Mouse (Mus musculus): ENCODE results near the gene Lhfpl5. TPM values are rescaled to one million over a fixed set of nuclear protein-coding genes. Genes with fewer than 3 reads are reported as not detected.

Gene Lhfpl5
- total and polyA plus RNA-seq, 3 experiments, result 0.20 TPM; not detected in 2

- intact Hi-C loops (cut with DNase I), result no loop called here
- Histone ChIP-seq H3K4me1 (ENCODE audit: control insufficient read depth, insufficient read depth, low read length) (peaks cover 2% of the 10 kb centered on the region; the same call in 1 of the 2 replicates), H3K27me3 (ENCODE audit: control insufficient read depth, insufficient read depth, low read length) (no peaks in the 10 kb centered on the region), H3K36me3 (ENCODE audit: control insufficient read depth, insufficient read depth, low read length) (no peaks in the 10 kb centered on the region; the same call in 1 of the 2 replicates), H3K9ac (ENCODE audit: low read depth, low read length) (no peak overlapping the region), H3K27ac (no peak overlapping the region), H3K4me3 (no peak overlapping the region), H3K79me2 (replicated peaks; ENCODE audit: control insufficient read depth, insufficient read depth, low read length) (peaks cover 6% of the 10 kb centered on the region)
- 68% methylated on average over 6 of the region's 6 CpGs for WGBS
- DNase-seq, result no peak
- TF ChIP-seq CTCF (IDR thresholded peaks at IDR 0.05) (no peak), EP300 (IDR thresholded peaks at IDR 0.05; ENCODE audit: insufficient read depth, low read depth, low read length) (no peak), POLR2A (IDR thresholded peaks at IDR 0.05; ENCODE audit: insufficient read depth, low read depth, low read length) (no peak)
These were observed 37.7 kb downstream of the Lhfpl5 start for GRCm38 (mm10) chr17:28613096-28613495.

- peaks cover 2% of the 10 kb centered on the region; the same call in 1 of the 2 replicates for H3K4me1 ChIP-seq (ENCODE audit: control insufficient read depth, insufficient read depth, low read length)
- H3K4me3 ChIP-seq, result no peak overlapping the region
- no peak for DNase-seq
- no peak overlapping the region for H3K9ac ChIP-seq (ENCODE audit: low read depth, low read length)
- WGBS, result 96% methylated on average over 4 of the region's 4 CpGs
- no peaks in the 10 kb centered on the region; the same call in 1 of the 2 replicates for H3K36me3 ChIP-seq (ENCODE audit: control insufficient read depth, insufficient read depth, low read length)
- intact Hi-C loops (cut with DNase I), result no loop called here
- peaks cover 5% of the 10 kb centered on the region for H3K79me2 ChIP-seq (replicated peaks; ENCODE audit: control insufficient read depth, insufficient read depth, low read length)
- no peak overlapping the region for H3K27ac ChIP-seq
- no peaks in the 10 kb centered on the region for H3K27me3 ChIP-seq (ENCODE audit: control insufficient read depth, insufficient read depth, low read length)
- TF ChIP-seq CTCF (IDR thresholded peaks at IDR 0.05) (no peak), POLR2A (IDR thresholded peaks at IDR 0.05; ENCODE audit: insufficient read depth, low read depth, low read length) (no peak), EP300 (IDR thresholded peaks at IDR 0.05; ENCODE audit: insufficient read depth, low read depth, low read length) (no peak)
These were observed 39.9 kb downstream of the Lhfpl5 start for GRCm38 (mm10) chr17:28615332-28615731.

DNA sequence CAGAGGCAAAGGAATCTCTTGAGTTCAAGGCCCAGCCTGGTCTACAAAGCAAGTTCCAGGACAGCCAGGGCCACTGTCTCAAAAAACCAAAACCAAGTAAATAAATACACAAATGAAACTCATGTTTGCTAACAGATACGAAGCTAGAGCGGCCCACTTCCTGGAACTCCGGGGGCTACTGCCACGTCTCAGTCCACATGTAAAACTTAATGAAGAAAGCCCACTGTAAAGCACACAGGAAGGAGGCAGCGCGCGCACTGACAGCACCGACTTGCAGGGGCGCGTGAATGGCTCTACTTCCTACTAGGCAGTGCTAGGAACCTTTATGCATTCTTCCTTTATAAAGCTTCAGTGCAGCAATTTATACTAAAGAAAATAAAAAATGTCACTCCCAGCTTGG is 42.2 kb downstream of the Lhfpl5 start:
- no peak for DNase-seq
- Histone ChIP-seq H3K9ac (ENCODE audit: low read depth, low read length) (no peak overlapping the region), H3K79me2 (replicated peaks; ENCODE audit: control insufficient read depth, insufficient read depth, low read length) (peaks cover 4% of the 10 kb centered on the region), H3K27me3 (ENCODE audit: control insufficient read depth, insufficient read depth, low read length) (no peaks in the 10 kb centered on the region), H3K4me1 (ENCODE audit: control insufficient read depth, insufficient read depth, low read length) (peaks cover 2% of the 10 kb centered on the region; the same call in 1 of the 2 replicates), H3K27ac (no peak overlapping the region), H3K4me3 (no peak overlapping the region), H3K36me3 (ENCODE audit: control insufficient read depth, insufficient read depth, low read length) (no peaks in the 10 kb centered on the region)
- intact Hi-C loops (cut with DNase I), result no loop called here
- TF ChIP-seq EP300 (IDR thresholded peaks at IDR 0.05; ENCODE audit: insufficient read depth, low read depth, low read length), result no peak
- no peak for TF ChIP-seq POLR2A (IDR thresholded peaks at IDR 0.05; ENCODE audit: insufficient read depth, low read depth, low read length)
- no peak for TF ChIP-seq CTCF (IDR thresholded peaks at IDR 0.05)
- WGBS, result 68% methylated on average over 10 of the region's 10 CpGs

- H3K9ac ChIP-seq (ENCODE audit: low read depth, low read length), result no peak overlapping the region
- H3K27me3 ChIP-seq (ENCODE audit: control insufficient read depth, insufficient read depth, low read length), result no peaks in the 10 kb centered on the region
- 86% methylated on average over 7 of the region's 7 CpGs for WGBS
- intact Hi-C loops (cut with DNase I), result no loop called here
- no peaks in the 10 kb centered on the region for H3K36me3 ChIP-seq (ENCODE audit: control insufficient read depth, insufficient read depth, low read length)
- H3K4me1 ChIP-seq (ENCODE audit: control insufficient read depth, insufficient read depth, low read length), result no peaks in the 10 kb centered on the region
- H3K79me2 ChIP-seq (replicated peaks; ENCODE audit: control insufficient read depth, insufficient read depth, low read length), result peaks cover 4% of the 10 kb centered on the region
- DNase-seq, result no peak
- no peak overlapping the region for H3K27ac ChIP-seq
- TF ChIP-seq EP300 (IDR thresholded peaks at IDR 0.05; ENCODE audit: insufficient read depth, low read depth, low read length) (no peak), CTCF (IDR thresholded peaks at IDR 0.05) (no peak), POLR2A (IDR thresholded peaks at IDR 0.05; ENCODE audit: insufficient read depth, low read depth, low read length) (no peak)
- no peak overlapping the region for H3K4me3 ChIP-seq
These were observed 42.7 kb downstream of the Lhfpl5 start for GRCm38 (mm10) chr17:28618124-28618523.

DNA sequence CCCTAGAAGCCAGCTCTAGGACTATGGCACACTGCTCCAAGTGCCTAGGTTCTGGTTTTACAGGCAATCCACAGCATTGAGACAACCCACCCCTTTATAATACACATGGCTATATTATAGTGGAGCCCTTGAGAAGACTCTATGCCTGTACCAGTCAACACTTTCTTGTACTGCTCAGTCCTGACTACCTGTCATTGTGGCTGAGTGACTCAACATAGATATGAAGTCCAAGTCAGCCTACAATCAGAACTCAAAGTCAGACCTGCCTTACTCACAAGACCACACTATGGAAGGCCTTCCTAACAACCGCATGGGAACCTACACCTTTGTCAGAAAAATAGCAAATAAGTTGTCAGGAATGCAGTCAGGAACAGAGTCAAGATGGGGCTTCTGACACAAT is 43.3 kb downstream of the Lhfpl5 start:
- no peaks in the 10 kb centered on the region for H3K4me1 ChIP-seq (ENCODE audit: control insufficient read depth, insufficient read depth, low read length)
- no peak overlapping the region for H3K9ac ChIP-seq (ENCODE audit: low read depth, low read length)
- DNase-seq, result no peak
- no peaks in the 10 kb centered on the region for H3K36me3 ChIP-seq (ENCODE audit: control insufficient read depth, insufficient read depth, low read length)
- no peak overlapping the region for H3K27ac ChIP-seq
- TF ChIP-seq POLR2A (IDR thresholded peaks at IDR 0.05; ENCODE audit: insufficient read depth, low read depth, low read length) (no peak), CTCF (IDR thresholded peaks at IDR 0.05) (no peak), EP300 (IDR thresholded peaks at IDR 0.05; ENCODE audit: insufficient read depth, low read depth, low read length) (no peak)
- WGBS, result 97% methylated on average over 1 of the region's 1 CpGs
- H3K27me3 ChIP-seq (ENCODE audit: control insufficient read depth, insufficient read depth, low read length), result no peaks in the 10 kb centered on the region
- peaks cover 4% of the 10 kb centered on the region for H3K79me2 ChIP-seq (replicated peaks; ENCODE audit: control insufficient read depth, insufficient read depth, low read length)
- no peak overlapping the region for H3K4me3 ChIP-seq
- intact Hi-C loops (cut with DNase I), result no loop called here

DNA sequence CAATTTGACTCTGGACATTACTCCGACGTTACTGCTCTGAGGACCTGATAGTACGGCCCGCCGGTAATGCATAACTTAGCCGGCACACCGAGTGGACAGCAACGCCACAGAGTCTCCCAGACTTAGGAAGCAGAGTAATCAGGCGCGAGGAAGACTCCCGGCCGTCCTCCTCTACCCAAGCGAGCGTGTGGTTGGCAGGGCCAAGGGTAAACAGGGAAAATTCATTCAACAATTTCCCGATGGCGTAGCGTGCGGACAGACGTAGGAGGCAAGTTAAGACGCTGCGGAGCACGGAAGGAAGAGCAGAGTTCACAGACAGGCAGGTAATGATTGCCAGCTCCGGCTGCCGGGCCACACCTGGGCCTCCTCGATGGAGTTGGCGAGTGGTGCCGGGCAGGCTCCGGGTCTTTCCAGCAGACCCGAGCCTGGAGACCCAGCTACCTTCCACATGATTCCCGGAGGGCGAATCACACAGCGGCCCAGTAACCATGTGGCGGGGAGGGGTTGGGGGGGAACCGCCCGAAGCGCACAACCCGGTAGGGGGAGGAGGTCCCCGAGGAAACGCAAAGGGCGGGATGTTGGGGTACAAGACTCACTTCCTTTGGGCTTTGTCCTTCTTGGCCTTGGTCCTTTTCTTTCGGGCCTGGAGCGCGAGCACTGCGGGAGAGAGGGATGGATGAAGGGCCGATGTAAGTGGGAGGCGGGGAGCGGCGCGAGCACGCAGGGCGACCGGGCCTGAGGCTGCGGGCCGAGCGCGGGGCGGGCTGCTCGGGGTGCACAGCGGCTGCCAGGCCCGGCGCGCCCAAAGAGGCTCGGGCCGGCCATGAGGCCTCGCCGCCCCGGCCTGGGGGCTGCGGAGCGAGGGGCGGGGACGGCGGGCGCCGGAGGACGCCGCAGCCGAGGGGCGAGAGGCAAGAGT is 46.2 kb downstream of the Lhfpl5 start:
- no peak for TF ChIP-seq CTCF (IDR thresholded peaks at IDR 0.05)
- TF ChIP-seq EP300 (IDR thresholded peaks at IDR 0.05; ENCODE audit: insufficient read depth, low read depth, low read length), result no peak
- TF ChIP-seq POLR2A (IDR thresholded peaks at IDR 0.05; ENCODE audit: insufficient read depth, low read depth, low read length), result no peak
- under 1% methylated on average over 75 of the region's 78 CpGs for WGBS
- H3K4me3 ChIP-seq, result peak overlapping the region; percentile 98
- H3K27ac ChIP-seq, result peak overlapping the region; percentile 89
- no peaks in the 10 kb centered on the region for H3K27me3 ChIP-seq (ENCODE audit: control insufficient read depth, insufficient read depth, low read length)
- H3K9ac ChIP-seq (ENCODE audit: low read depth, low read length), result peak overlapping the region; percentile 87
- no peaks in the 10 kb centered on the region for H3K4me1 ChIP-seq (ENCODE audit: control insufficient read depth, insufficient read depth, low read length)
- DNase-seq, result peak; percentile 58 to 63
- H3K36me3 ChIP-seq (ENCODE audit: control insufficient read depth, insufficient read depth, low read length), result no peaks in the 10 kb centered on the region
- peaks cover 4% of the 10 kb centered on the region for H3K79me2 ChIP-seq (replicated peaks; ENCODE audit: control insufficient read depth, insufficient read depth, low read length)
- intact Hi-C loops (cut with DNase I), result loop anchor here (5.0 kb wide), 1 partner anchor 71 kb away; the partner anchor contains the start of genes Mapk14 and Slc26a8

Data from heart, adult 2 months (tissue).